Mouse (Mus musculus): Measurements from ENCODE around the gene Gm36210. TPM values are rescaled to one million over a fixed set of nuclear protein-coding genes. Genes with fewer than 3 reads are reported as not detected.

The Gm36210 gene
- polyA plus RNA-seq, 1 experiment: 0.08 TPM

DNA sequence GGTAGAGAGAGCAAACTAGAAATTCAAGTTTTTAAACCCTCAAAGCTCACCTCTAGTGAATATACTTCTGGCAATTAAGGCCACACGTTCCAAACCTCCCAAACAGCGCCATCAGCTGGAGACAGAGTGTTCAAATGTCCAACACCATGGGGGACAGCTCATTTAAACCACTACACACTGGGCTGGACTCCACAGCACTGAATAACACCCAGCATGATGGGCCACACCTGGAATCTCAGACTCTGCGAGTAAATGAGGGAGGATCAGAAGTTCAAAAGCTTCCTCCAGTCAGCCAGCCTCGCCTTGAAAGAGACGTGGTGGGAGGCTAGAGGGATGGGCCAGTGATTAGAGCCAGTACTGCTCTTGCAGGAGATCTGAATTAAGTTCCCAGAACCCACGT, 36.2 kb downstream of the Gm36210 start, which contains the start of gene Isoc2b:
Gene Isoc2b, minus strand, starts transcription at position 126 of the 400 bp plus-strand sequence.
- H3K36me3 ChIP-seq (ENCODE audit: control insufficient read depth, insufficient read depth, low read length): no peaks in the 10 kb centered on the region
- H3K4me1 ChIP-seq (ENCODE audit: control insufficient read depth, insufficient read depth, insufficient read length): peaks cover 4% of the 10 kb centered on the region; the same call in 1 of the 2 replicates
- no peak for DNase-seq (ENCODE audit: low read depth in 1 of 2, low spot score in 2 of 2)
- TF ChIP-seq POLR2A (IDR thresholded peaks at IDR 0.05; ENCODE audit: low read depth, low read length): no peak
- no peak for TF ChIP-seq CTCF (IDR thresholded peaks at IDR 0.05; ENCODE audit: extremely low read depth, insufficient read depth, insufficient read length, insufficient replicate concordance)
- no peak within 1 kb of the TSS for H3K4me3 ChIP-seq (ENCODE audit: extremely low read depth, insufficient read depth, insufficient read length)
- no peaks in the 10 kb centered on the region for H3K27me3 ChIP-seq (ENCODE audit: control insufficient read depth, insufficient read depth, low read length)
- WGBS: 72% methylated on average over 6 of the region's 6 CpGs
- H3K27ac ChIP-seq (ENCODE audit: insufficient read depth, low read length): no peak within 1 kb of the TSS

DNA sequence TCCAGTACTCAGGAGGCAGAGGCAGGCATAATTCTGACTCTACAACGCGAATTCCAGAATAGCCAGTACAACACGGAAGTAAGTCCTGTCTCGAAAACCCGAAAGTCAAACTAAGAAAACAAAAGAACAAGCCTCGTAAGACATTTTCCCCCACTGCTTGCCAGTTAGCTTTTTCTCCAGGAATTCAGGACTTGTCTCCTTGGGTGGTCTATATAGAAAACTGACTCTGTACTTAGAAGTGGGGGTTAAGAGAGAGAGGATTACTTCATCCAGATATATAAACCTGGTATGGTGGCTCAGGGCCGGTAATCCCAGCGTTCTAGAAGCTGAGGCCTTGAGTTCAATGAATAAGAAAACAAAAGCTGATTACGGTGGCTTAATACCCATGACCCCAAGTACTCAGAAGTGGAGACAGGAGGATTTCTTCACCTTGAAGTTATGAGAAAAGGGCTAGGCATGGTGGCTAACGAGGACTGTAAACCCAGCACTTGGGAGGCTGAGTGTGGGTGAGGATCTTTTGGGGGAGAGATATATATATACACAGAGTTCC, 39.6 kb downstream of the Gm36210 start:
- Histone ChIP-seq H3K27me3 (ENCODE audit: control insufficient read depth, insufficient read depth, low read length) (no peaks in the 10 kb centered on the region), H3K27ac (ENCODE audit: insufficient read depth, low read length) (peak overlapping the region; percentile 92), H3K36me3 (ENCODE audit: control insufficient read depth, insufficient read depth, low read length) (no peaks in the 10 kb centered on the region), H3K4me3 (ENCODE audit: extremely low read depth, insufficient read depth, insufficient read length) (peak overlapping the region; percentile 90), H3K4me1 (ENCODE audit: control insufficient read depth, insufficient read depth, insufficient read length) (peaks cover 4% of the 10 kb centered on the region; the same call in 1 of the 2 replicates)
- 20% methylated on average over 10 of the region's 10 CpGs for WGBS
- TF ChIP-seq CTCF (IDR thresholded peaks at IDR 0.05; ENCODE audit: extremely low read depth, insufficient read depth, insufficient read length, insufficient replicate concordance): no peak
- TF ChIP-seq POLR2A (IDR thresholded peaks at IDR 0.05; ENCODE audit: low read depth, low read length): no peak
- DNase-seq (ENCODE audit: low read depth in 1 of 2, low spot score in 2 of 2): no peak

GRCm38 (mm10) chr7:4865579-4866493, 40.5 kb downstream of the Gm36210 start:
- TF ChIP-seq CTCF (IDR thresholded peaks at IDR 0.05; ENCODE audit: extremely low read depth, insufficient read depth, insufficient read length, insufficient replicate concordance): no peak
- TF ChIP-seq POLR2A (IDR thresholded peaks at IDR 0.05; ENCODE audit: low read depth, low read length): peak; percentile 95
- H3K4me1 ChIP-seq (ENCODE audit: control insufficient read depth, insufficient read depth, insufficient read length): peaks cover 4% of the 10 kb centered on the region; the same call in 1 of the 2 replicates
- H3K36me3 ChIP-seq (ENCODE audit: control insufficient read depth, insufficient read depth, low read length): no peaks in the 10 kb centered on the region
- H3K27me3 ChIP-seq (ENCODE audit: control insufficient read depth, insufficient read depth, low read length): no peaks in the 10 kb centered on the region
- peak overlapping the region; percentile 90 for H3K4me3 ChIP-seq (ENCODE audit: extremely low read depth, insufficient read depth, insufficient read length)
- peak overlapping the region; percentile 92 for H3K27ac ChIP-seq (ENCODE audit: insufficient read depth, low read length)
- DNase-seq (ENCODE audit: low read depth in 1 of 2, low spot score in 2 of 2): peak; percentile 97 to 98
- 5% methylated on average over 40 of the region's 40 CpGs for WGBS

DNA sequence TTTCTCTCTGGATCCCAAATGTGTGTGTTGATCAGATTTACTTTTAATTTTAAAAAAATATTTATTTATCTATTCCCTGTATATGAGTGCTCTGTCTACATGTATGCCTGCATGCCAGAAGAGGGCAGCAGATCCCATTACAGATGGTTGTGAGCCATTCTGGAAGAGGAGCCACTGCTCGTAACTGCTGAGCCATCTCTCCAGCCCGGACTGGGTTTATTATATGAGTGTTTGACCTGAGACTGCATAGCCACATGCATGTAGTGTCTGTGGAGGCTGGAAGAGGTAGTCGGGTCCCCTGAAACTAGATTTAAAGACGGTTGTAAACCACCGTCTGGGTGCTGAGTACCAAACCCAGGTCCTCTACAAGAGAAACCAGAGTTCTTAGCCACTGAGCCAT, 41.2 kb downstream of the Gm36210 start:
- no peak for DNase-seq (ENCODE audit: low read depth in 1 of 2, low spot score in 2 of 2)
- Histone ChIP-seq H3K36me3 (ENCODE audit: control insufficient read depth, insufficient read depth, low read length) (no peaks in the 10 kb centered on the region), H3K4me1 (ENCODE audit: control insufficient read depth, insufficient read depth, insufficient read length) (peaks cover 4% of the 10 kb centered on the region; the same call in 1 of the 2 replicates), H3K27me3 (ENCODE audit: control insufficient read depth, insufficient read depth, low read length) (no peaks in the 10 kb centered on the region), H3K4me3 (ENCODE audit: extremely low read depth, insufficient read depth, insufficient read length) (0 out of 2 replicates have a peak overlapping the region, but pooled peaks have one; percentile 77), H3K27ac (ENCODE audit: insufficient read depth, low read length) (no peak overlapping the region)
- 76% methylated on average over 5 of the region's 5 CpGs for WGBS
- TF ChIP-seq POLR2A (IDR thresholded peaks at IDR 0.05; ENCODE audit: low read depth, low read length): no peak
- no peak for TF ChIP-seq CTCF (IDR thresholded peaks at IDR 0.05; ENCODE audit: extremely low read depth, insufficient read depth, insufficient read length, insufficient replicate concordance)

GRCm38 (mm10) chr7:4864130-4864845, 42.0 kb downstream of the Gm36210 start:
- DNase-seq (ENCODE audit: low read depth in 1 of 2, low spot score in 2 of 2): no peak
- H3K36me3 ChIP-seq (ENCODE audit: control insufficient read depth, insufficient read depth, low read length): no peaks in the 10 kb centered on the region
- WGBS: 89% methylated on average over 5 of the region's 5 CpGs
- H3K4me3 ChIP-seq (ENCODE audit: extremely low read depth, insufficient read depth, insufficient read length): no peak overlapping the region
- no peak for TF ChIP-seq CTCF (IDR thresholded peaks at IDR 0.05; ENCODE audit: extremely low read depth, insufficient read depth, insufficient read length, insufficient replicate concordance)
- no peak for TF ChIP-seq POLR2A (IDR thresholded peaks at IDR 0.05; ENCODE audit: low read depth, low read length)
- H3K27ac ChIP-seq (ENCODE audit: insufficient read depth, low read length): no peak overlapping the region
- H3K27me3 ChIP-seq (ENCODE audit: control insufficient read depth, insufficient read depth, low read length): no peaks in the 10 kb centered on the region
- peaks cover 4% of the 10 kb centered on the region; the same call in 1 of the 2 replicates for H3K4me1 ChIP-seq (ENCODE audit: control insufficient read depth, insufficient read depth, insufficient read length)

- no peak for DNase-seq (ENCODE audit: low read depth in 1 of 2, low spot score in 2 of 2)
- Histone ChIP-seq H3K27me3 (ENCODE audit: control insufficient read depth, insufficient read depth, low read length) (no peaks in the 10 kb centered on the region), H3K4me1 (ENCODE audit: control insufficient read depth, insufficient read depth, insufficient read length) (peaks cover 4% of the 10 kb centered on the region; the same call in 1 of the 2 replicates), H3K27ac (ENCODE audit: insufficient read depth, low read length) (peak overlapping the region; percentile 63), H3K4me3 (ENCODE audit: extremely low read depth, insufficient read depth, insufficient read length) (no peak overlapping the region), H3K36me3 (ENCODE audit: control insufficient read depth, insufficient read depth, low read length) (no peaks in the 10 kb centered on the region)
- no peak for TF ChIP-seq CTCF (IDR thresholded peaks at IDR 0.05; ENCODE audit: extremely low read depth, insufficient read depth, insufficient read length, insufficient replicate concordance)
- TF ChIP-seq POLR2A (IDR thresholded peaks at IDR 0.05; ENCODE audit: low read depth, low read length): no peak
- 85% methylated on average over 7 of the region's 7 CpGs for WGBS
Measured at GRCm38 (mm10) chr7:4863541-4864080, 42.7 kb downstream of the Gm36210 start.
